Mouse (Mus musculus) MEL (cell line): Measurements from ENCODE around the gene Misp. TPM values are rescaled to one million over a fixed set of nuclear protein-coding genes. Genes with fewer than 3 reads are reported as not detected.

Experiments
- DNase-seq: peaks from one replicate; pipeline ENCODE4 v3.0.0; 2011; ENCODE audit warnings: low read depth, low spot score
- H3K27ac ChIP-seq: 2 replicates; pipeline ENCODE4 v1.5.1; 2012; ENCODE audit warnings: low read depth, mild to moderate bottlenecking, control low read depth, low read length, moderate library complexity; ENCODE audit not compliant: control insufficient read depth
- H3K27me3 ChIP-seq, 2 experiments: fragments of 150-350 bp in 1 of 2; sonication (generic) in 1 of 2; 2 replicates each; pipeline ENCODE4 v1.6.1; 2012; ENCODE audit warnings: low read length in 2 of 2, mild to moderate bottlenecking in 2 of 2, improper control_type of control experiment in 1 of 2, moderate library complexity in 1 of 2; ENCODE audit not compliant: insufficient read depth in 2 of 2, control insufficient read depth in 1 of 2
- H3K36me3 ChIP-seq, 2 experiments: 2 replicates each; pipeline ENCODE4 v1.6.1; 2012 to 2014; ENCODE audit warnings: low read length in 2 of 2, improper control_type of control experiment in 1 of 2, inconsistent platforms in 1 of 2, mild to moderate bottlenecking in 1 of 2; ENCODE audit not compliant: insufficient read depth in 2 of 2, control insufficient read depth in 1 of 2
- H3K4me1 ChIP-seq, 2 experiments: fragments of 150-350 bp in 1 of 2; sonication (generic) in 1 of 2; 2 replicates each; pipeline ENCODE4 v1.6.1; 2012; ENCODE audit warnings: low read length in 2 of 2, improper control_type of control experiment in 1 of 2, mild to moderate bottlenecking in 1 of 2; ENCODE audit not compliant: insufficient read depth in 2 of 2, control insufficient read depth in 1 of 2
- H3K4me3 ChIP-seq, 2 experiments: fragments of 150-350 bp in 1 of 2; sonication (generic) in 1 of 2; 2 replicates each; pipeline ENCODE4 v1.5.1; 2012; ENCODE audit warnings: low read depth in 2 of 2, low read length in 2 of 2, mild to moderate bottlenecking in 2 of 2, moderate library complexity in 2 of 2, control low read depth in 1 of 2, improper control_type of control experiment in 1 of 2; ENCODE audit not compliant: control insufficient read depth in 1 of 2, insufficient read depth in 1 of 2
- H3K79me2 ChIP-seq: 2 replicates; pipeline ENCODE4 v1.6.1; 2012; ENCODE audit warnings: mild to moderate bottlenecking, low read length, moderate library complexity; ENCODE audit not compliant: control insufficient read depth, poor library complexity, insufficient read depth
- H3K9ac ChIP-seq: 2 replicates; pipeline ENCODE4 v1.6.1; 2012; ENCODE audit warnings: low read depth, mild to moderate bottlenecking, control low read depth, low read length, moderate library complexity; ENCODE audit not compliant: control insufficient read depth, poor library complexity, severe bottlenecking
- H3K9me3 ChIP-seq: fragments of 150-350 bp; sonication (generic); replicated peaks from 2 replicates; pipeline ENCODE4 v1.6.1; 2012; ENCODE audit warnings: mild to moderate bottlenecking, low read length, improper control_type of control experiment, moderate library complexity; ENCODE audit not compliant: insufficient read depth
- CHD1 ChIP-seq: IDR thresholded peaks from 2 replicates; pipeline ENCODE4 v1.6.1; 2012; ENCODE audit warnings: low read depth, mild to moderate bottlenecking, inconsistent platforms, low read length, improper control_type of control experiment
- CTCF ChIP-seq, 3 experiments: IDR thresholded peaks in 2 of 3; conservative IDR thresholded peaks in 1 of 3; 2 replicates each; pipeline ENCODE4 v1.5.1; 2011 to 2012; ENCODE audit warnings: low read length in 3 of 3, low read depth in 2 of 3, mild to moderate bottlenecking in 2 of 3, improper control_type of control experiment in 1 of 3, inconsistent platforms in 1 of 3, mixed read lengths in 1 of 3, moderate library complexity in 1 of 3; ENCODE audit not compliant: control insufficient read depth in 1 of 3, insufficient read depth in 1 of 3, poor library complexity in 1 of 3, severe bottlenecking in 1 of 3
- ETS1 ChIP-seq: IDR thresholded peaks from 2 replicates; pipeline ENCODE4 v1.6.1; 2012; ENCODE audit warnings: low read depth, mild to moderate bottlenecking, inconsistent platforms, low read length, improper control_type of control experiment, moderate library complexity
- GATA1 ChIP-seq: IDR thresholded peaks from 2 replicates; pipeline ENCODE4 v1.6.1; 2011; ENCODE audit warnings: low read depth, low read length, improper control_type of control experiment
- HCFC1 ChIP-seq: IDR thresholded peaks from 2 replicates; pipeline ENCODE4 v1.6.1; 2012; ENCODE audit warnings: low read depth, mild to moderate bottlenecking, inconsistent platforms, low read length, improper control_type of control experiment, moderate library complexity
- MAX ChIP-seq: IDR thresholded peaks from 2 replicates; pipeline ENCODE4 v1.6.1; 2011; ENCODE audit warnings: low read length, improper control_type of control experiment
- MAZ ChIP-seq: IDR thresholded peaks from 2 replicates; pipeline ENCODE4 v1.6.1; 2012; ENCODE audit warnings: low read depth, mild to moderate bottlenecking, inconsistent platforms, low read length, improper control_type of control experiment
- MXI1 ChIP-seq: IDR thresholded peaks from 2 replicates; pipeline ENCODE4 v1.6.1; 2011; ENCODE audit warnings: mild to moderate bottlenecking, low read depth, low read length, improper control_type of control experiment
- MYB ChIP-seq: IDR thresholded peaks from 2 replicates; pipeline ENCODE4 v1.6.1; 2011; ENCODE audit warnings: mild to moderate bottlenecking, low read depth, low read length, improper control_type of control experiment
- MYC ChIP-seq: IDR thresholded peaks from 2 replicates; pipeline ENCODE4 v1.6.1; 2011; ENCODE audit warnings: low read depth, mild to moderate bottlenecking, low read length, improper control_type of control experiment, moderate library complexity
- NRF1 ChIP-seq: IDR thresholded peaks from 2 replicates; pipeline ENCODE4 v1.6.1; 2014; ENCODE audit warnings: low read depth, mild to moderate bottlenecking, inconsistent platforms, low read length, improper control_type of control experiment, moderate library complexity; ENCODE audit not compliant: poor library complexity, insufficient read depth, severe bottlenecking
- RAD21 ChIP-seq: IDR thresholded peaks from 2 replicates; pipeline ENCODE4 v1.6.1; 2011; ENCODE audit warnings: mild to moderate bottlenecking, low read depth, low read length, improper control_type of control experiment
- RCOR1 ChIP-seq: IDR thresholded peaks from 2 replicates; pipeline ENCODE4 v1.6.1; 2012; ENCODE audit warnings: low read depth, mild to moderate bottlenecking, inconsistent platforms, low read length, improper control_type of control experiment
- SIN3A ChIP-seq: IDR thresholded peaks from 2 replicates; pipeline ENCODE4 v1.6.1; 2012; ENCODE audit warnings: low read length, improper control_type of control experiment, inconsistent platforms
- SMC3 ChIP-seq: IDR thresholded peaks from 2 replicates; pipeline ENCODE4 v1.6.1; 2011; ENCODE audit warnings: low read depth, low read length, improper control_type of control experiment
- TBP ChIP-seq: IDR thresholded peaks from 2 replicates; pipeline ENCODE4 v1.8.0; 2011; ENCODE audit warnings: low read depth, low read length, improper control_type of control experiment
- ZC3H11A ChIP-seq: IDR thresholded peaks from 2 replicates; pipeline ENCODE4 v1.6.1; 2012; ENCODE audit warnings: low read depth, mild to moderate bottlenecking, inconsistent platforms, low read length, improper control_type of control experiment
- ZKSCAN1 ChIP-seq: IDR thresholded peaks from 2 replicates; pipeline ENCODE4 v1.6.1; 2012; ENCODE audit warnings: low read depth, mild to moderate bottlenecking, inconsistent platforms, low read length, improper control_type of control experiment, moderate library complexity
- ZNF384 ChIP-seq: IDR thresholded peaks from 2 replicates; pipeline ENCODE4 v1.6.1; 2012; ENCODE audit warnings: low read depth, mild to moderate bottlenecking, inconsistent platforms, low read length, improper control_type of control experiment
- polyA plus RNA-seq, 2 experiments: library from polyadenylated mRNA; stranded (reverse) in 1 of 2; unstranded in 1 of 2; fragments of >175 nt in 1 of 2; fragments of >200 nt in 1 of 2; gene quantifications; 2 replicates each; pipeline versions ENCODE4 v1.2.1 to v1.2.4; 2012; ENCODE audit warnings: low replicate concordance in 2 of 2, low read depth in 1 of 2; ENCODE audit not compliant: insufficient read length in 2 of 2, insufficient read depth in 1 of 2, missing spikeins in 1 of 2
- total RNA-seq: library from RNA; depleted of rRNA; stranded (reverse); fragments of 300-350 nt; gene quantifications from 2 replicates; pipeline ENCODE4 v1.2.3, GENCODE M21; 2012

Gene Misp
- total and polyA plus RNA-seq, 3 experiments, result not detected

GRCm38 (mm10) chr10:79779784-79780663 lies 40.8 kb upstream of the Misp start:
- no peak overlapping the region for H3K9ac ChIP-seq
- no peaks in the 10 kb centered on the region for H3K36me3 ChIP-seq
- no peak for TF ChIP-seq CHD1
- TF ChIP-seq ZC3H11A, result no peak
- peak; percentile 79 for TF ChIP-seq MAZ
- peak; percentile 51 for TF ChIP-seq MXI1
- TF ChIP-seq SIN3A, result peak; percentile 56
- peak; percentile 59; the same call in 1 of the 2 replicates for TF ChIP-seq MAX
- TF ChIP-seq SMC3, result peak; percentile 44
- peak; percentile 58 for TF ChIP-seq NRF1
- peak; percentile 14; the same call in 1 of the 2 replicates for TF ChIP-seq ETS1
- TF ChIP-seq RAD21, result peak; percentile 9
- peak; percentile 69 to 94 (median 76) for TF ChIP-seq CTCF (IDR thresholded peaks at IDR 0.05 in 2 of 3, conservative IDR thresholded peaks at IDR 0.05 in 1 of 3; ENCODE audit: control insufficient read depth in 1 of 3, insufficient read depth in 1 of 3, low read depth in 2 of 3, low read length in 3 of 3, poor library complexity in 1 of 3, severe bottlenecking in 1 of 3)
- TF ChIP-seq MYC, result 0 out of 2 replicates have a peak, but pooled peaks have one; percentile 10
- peak; percentile 53; the same call in 1 of the 2 replicates for TF ChIP-seq HCFC1
- TF ChIP-seq ZKSCAN1, result no peak
- H3K4me3 ChIP-seq, result peak overlapping the region; percentile 53 to 71; a peak in 3 of 4 replicates
- no peaks in the 10 kb centered on the region for H3K79me2 ChIP-seq
- H3K27ac ChIP-seq, result no peak overlapping the region
- H3K4me1 ChIP-seq, result peaks cover 0 to 8% of the 10 kb centered on the region in 2 experiments; a peak in 1 of 4 replicates
- no peaks in the 10 kb centered on the region for H3K9me3 ChIP-seq
- DNase-seq, result peak; percentile 99
- no peaks in the 10 kb centered on the region for H3K27me3 ChIP-seq

GRCm38 (mm10) chr10:79780664-79781015 lies 40.1 kb upstream of the Misp start:
- Histone ChIP-seq H3K27ac (no peak overlapping the region), H3K27me3 (no peaks in the 10 kb centered on the region), H3K36me3 (no peaks in the 10 kb centered on the region), H3K9me3 (no peaks in the 10 kb centered on the region), H3K9ac (no peak overlapping the region), H3K4me1 (peaks cover 0 to 8% of the 10 kb centered on the region in 2 experiments; a peak in 1 of 4 replicates), H3K79me2 (no peaks in the 10 kb centered on the region), H3K4me3 (peak overlapping the region; percentile 53 to 71; a peak in 3 of 4 replicates)
- peak; percentile 94 for DNase-seq
- TF ChIP-seq TBP, result peak; percentile 18; the same call in 1 of the 2 replicates
- no peak for TF ChIP-seq MYB
- TF ChIP-seq GATA1, result peak; percentile 35; the same call in 1 of the 2 replicates
- no peak for TF ChIP-seq RCOR1
- no peak for TF ChIP-seq SMC3
- no peak for TF ChIP-seq ZNF384
